Mouse (Mus musculus) lung, postnatal 10 days (tissue): Measurements from ENCODE around the gene Alg9.
"Not testable (repeated sequence)": the region's sequence is repeated elsewhere in the genome, so short reads cannot be mapped to it uniquely, and the experiment has no call there.

ENCODE experiments used
- DNase-seq: peaks from one replicate; pipeline ENCODE4 v3.0.0; 2021

The Alg9 gene

GRCm38 (mm10) chr9:50819716-50820115 is 44.9 kb downstream of the Alg9 start:
- DNase-seq = no peak

GRCm38 (mm10) chr9:50821651-50822050 is 46.8 kb downstream of the Alg9 start:
- DNase-seq = no peak

DNA sequence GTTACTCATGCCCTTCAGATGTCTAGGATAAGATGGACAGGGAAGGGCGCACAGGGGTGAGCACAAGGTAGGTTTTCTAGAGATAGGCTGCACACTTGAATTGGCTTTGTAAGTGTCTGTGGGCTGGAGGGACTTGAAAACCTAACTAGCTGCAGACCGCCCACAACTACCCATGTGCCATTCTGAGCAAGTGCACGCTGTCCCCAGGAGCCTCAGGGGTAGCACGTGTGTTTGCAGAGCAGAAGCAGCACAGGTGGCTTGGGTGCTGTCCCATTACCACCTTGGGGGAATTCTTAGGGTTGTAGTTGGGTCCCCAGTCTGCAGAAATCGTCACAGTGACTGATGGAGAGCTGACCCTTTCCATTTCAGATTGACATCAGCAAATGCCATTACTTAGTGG is 47.4 kb downstream of the Alg9 start:
- no peak for DNase-seq

- no peak for DNase-seq
Observed at GRCm38 (mm10) chr9:50823779-50824453, 49.1 kb downstream of the Alg9 start.

DNA sequence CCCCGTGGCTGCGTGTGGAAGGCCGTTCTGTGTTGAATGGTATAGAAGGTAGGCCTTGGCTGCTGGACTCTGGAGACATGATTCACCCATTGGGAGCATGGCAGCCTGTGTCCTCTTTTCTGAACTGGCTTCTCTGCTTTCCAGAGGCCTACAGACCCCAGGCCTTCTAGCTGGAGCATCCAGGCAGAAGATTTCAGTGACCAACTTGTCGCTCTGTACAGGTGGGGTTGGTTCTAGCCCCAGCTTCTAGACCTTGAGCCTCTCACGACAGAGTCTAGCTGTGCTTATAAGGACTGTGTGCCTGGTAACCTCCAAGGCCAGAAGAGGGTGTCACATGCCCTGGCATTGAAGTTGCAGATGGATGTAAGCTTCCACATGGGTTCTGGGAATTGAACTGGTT is 56.7 kb downstream of the Alg9 start:
- DNase-seq = no peak

DNA sequence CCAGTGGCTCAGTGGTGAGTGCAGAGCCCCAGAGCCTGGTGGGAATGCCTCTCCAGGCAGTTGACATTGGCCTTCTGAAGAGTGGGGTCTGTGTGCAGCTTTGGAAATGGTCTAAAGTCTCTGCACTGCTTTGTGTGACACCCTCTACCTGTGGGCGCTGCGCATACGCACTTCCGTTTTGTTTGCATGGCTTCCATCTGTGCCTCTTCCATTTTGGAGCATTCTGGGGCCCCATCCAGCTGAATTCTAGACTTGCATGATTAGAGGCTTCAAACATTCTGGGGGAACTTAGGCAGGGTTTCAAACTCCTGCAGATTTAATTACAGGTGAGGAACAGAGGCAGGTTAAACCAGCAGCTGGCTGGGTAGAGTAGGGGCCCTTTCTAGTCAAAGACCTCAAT is 57.3 kb downstream of the Alg9 start:
- DNase-seq = no peak

DNA sequence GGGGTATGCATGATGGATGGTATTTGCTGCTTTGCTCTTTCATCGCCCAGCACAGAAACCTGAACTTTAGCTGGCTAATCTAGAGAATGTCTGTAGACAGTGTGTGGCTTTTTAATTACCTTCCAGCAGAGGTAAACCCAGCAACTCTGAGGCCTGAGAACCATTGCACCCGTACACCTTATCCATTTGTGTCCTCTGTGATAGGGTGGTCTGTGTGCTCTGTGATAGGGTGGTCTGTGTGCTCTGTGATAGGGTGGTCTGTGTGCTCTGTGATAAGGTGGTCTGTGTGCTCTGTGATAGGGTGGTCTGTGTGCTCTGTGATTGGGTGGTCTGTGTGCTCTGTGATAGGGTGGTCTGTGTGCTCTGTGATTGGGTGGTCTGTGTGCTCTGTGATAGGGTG is 57.8 kb downstream of the Alg9 start:
- DNase-seq = not testable (repeated sequence)

GRCm38 (mm10) chr9:50833786-50834185 is 59.0 kb downstream of the Alg9 start:
- no peak for DNase-seq

DNA sequence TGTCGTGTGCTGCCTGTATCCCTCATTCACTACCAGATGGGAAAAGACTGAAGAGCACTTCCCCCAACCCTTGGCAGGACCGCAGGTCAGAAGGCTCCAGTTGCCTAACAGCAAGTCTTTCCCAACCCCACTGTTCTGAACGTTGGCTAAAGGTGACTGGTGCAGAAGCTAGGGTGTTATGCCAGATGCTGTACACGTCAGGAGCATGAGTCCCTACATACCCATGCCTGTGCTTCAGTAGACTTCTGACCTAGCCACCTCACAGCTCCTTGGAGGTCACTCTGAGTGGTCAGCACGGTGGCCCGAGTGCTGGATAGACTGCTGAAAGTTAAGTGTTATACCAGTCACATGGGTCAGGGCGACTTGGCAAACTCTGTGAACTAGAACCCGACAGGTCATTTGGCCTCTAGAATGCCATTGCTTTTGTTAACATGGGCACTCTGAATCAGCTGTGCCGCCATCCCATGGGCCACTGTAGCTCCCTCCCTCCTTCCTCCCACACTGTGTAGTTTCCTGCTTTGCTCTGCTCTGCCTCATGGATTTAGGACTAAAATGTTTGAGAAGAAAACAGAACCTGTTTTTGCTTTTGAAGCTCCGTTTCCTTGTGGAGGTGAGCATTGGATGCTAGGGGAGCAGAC is 60.4 kb downstream of the Alg9 start:
- DNase-seq = peak; percentile 76

- DNase-seq = no peak
Observed at GRCm38 (mm10) chr9:50836097-50836496, 61.3 kb downstream of the Alg9 start.

DNA sequence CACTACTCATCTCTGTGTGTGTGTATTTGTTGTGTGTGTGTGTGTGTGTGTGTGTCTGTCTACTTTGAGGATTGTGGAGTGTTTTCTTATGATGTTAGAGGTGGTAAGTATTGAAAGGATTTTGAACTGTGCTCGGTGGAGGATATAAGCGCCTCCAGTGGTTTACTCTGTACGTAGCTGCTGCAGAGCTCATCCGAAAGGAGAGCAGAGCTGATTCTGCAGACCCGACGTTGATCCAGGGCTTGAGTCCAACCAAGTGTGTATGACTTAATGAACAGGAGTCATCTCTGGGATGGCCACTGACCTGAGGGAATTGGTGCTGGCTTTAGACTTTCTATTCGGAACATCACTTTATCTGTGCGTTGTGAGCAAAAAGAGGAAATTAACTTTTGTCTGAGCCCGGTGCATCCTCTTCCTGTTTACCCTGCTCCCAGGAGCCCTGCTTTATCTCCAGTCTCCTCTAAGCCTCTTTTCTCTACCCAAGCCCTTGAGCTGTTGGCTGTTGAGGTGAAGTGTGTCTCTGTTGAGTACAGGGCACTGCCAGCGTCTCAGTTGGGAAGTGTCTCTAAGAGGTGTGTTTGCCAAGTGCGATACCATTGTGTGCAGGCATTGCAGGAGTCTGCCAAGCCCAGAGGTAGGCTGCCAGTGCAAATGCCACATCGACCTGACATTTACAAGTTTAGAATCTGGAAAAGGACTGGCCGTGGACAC is 66.4 kb downstream of the Alg9 start:
- peak; percentile 43 for DNase-seq

DNA sequence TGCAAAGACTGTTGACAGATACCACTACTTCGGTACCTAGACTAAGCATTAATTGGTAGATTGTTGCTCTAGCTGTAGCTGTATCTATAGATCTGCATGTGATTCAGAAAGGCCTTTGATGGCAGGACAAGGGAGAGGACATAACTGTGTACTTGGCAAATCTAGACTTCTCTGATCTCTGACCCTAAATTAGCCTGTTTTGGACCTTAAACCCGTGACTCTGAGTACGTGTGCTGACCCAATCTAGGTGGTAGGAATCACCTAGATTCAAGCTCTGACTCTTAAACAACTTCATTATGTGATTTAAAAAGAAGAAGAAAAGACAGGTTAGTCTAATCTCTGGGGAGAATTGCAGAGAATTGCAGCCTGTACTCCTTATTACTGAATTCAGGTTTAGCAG is 70.3 kb downstream of the Alg9 start, which contains the start of gene Ppp2r1b:
TSS of gene Ppp2r1b (plus strand) at position 221 of the 400 bp plus-strand sequence.
- DNase-seq = no peak

DNA sequence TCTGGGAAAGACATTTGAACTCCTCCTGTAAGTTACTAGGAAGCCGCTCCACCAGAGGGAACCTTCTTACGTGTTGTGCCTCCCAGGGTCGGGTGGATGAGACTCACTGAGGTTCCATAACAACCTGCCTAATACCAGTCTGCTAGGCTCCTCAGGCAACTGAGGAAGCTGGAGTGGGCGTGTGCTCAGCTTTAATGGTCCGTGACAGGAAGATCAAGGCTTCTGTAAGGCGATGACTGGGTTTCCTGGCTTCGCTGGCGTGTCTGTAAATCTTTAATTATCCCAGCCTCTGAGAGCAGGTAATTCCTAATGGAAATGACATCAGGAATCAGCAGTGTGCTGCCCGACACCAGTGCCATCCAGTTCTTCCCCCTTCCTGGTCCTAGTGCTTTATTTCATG is 70.7 kb downstream of the Alg9 start:
- DNase-seq = no peak

GRCm38 (mm10) chr9:50847133-50847532 is 72.3 kb downstream of the Alg9 start:
- no peak for DNase-seq

DNA sequence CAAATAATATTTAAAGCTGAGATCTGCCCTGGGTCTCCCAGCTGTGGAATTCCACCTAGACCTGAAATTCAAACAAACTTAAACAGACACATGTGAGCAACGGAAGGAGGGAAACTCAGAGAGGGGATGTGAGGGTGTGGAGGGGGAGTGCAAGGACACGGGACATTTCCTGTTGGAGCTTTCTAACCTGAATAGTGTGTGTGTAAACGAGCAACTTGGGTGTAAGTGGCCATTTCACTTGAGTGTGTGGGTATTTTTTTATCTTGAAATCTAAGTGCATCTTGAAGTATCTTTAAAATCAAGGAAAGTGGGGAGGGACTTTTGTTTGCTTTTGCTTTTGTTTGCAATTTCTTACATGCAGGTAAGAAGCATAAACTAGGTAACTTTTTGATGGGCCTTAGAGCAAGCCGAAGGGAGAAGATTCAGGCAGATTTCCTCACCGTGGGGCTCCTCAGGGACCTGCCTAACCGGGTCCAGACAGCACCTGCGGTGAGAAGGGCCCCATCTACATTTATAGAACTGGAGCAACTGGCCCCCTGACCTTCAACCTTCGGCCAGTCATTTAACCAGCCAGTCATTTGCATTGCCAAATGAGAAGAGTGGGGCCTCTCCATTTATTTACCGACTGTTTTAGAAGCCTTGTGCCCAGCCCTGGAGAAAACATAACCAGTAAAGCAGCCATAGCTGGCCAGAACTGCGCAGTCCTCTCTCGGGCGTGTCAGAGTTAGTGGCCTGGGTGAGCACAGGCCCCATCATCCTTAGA is 73.0 kb downstream of the Alg9 start:
- DNase-seq = no peak

- no peak for DNase-seq
Observed at GRCm38 (mm10) chr9:50848821-50849220, 74.0 kb downstream of the Alg9 start.

- peak; percentile 94 for DNase-seq
Observed at GRCm38 (mm10) chr9:50849249-50849648, 74.4 kb downstream of the Alg9 start.

GRCm38 (mm10) chr9:50849755-50850154 is 74.9 kb downstream of the Alg9 start:
- no peak for DNase-seq

- DNase-seq = peak; percentile 54
Observed at GRCm38 (mm10) chr9:50850271-50850670, 75.5 kb downstream of the Alg9 start.

GRCm38 (mm10) chr9:50850713-50851112 is 75.9 kb downstream of the Alg9 start:
- DNase-seq = peak; percentile 50

GRCm38 (mm10) chr9:50852634-50853349 is 78.0 kb downstream of the Alg9 start:
- no peak for DNase-seq

- no peak for DNase-seq
Observed at GRCm38 (mm10) chr9:50854376-50854775, 79.6 kb downstream of the Alg9 start.
